Mouse (Mus musculus) embryonic fibroblast, embryonic 13.5 days (primary cell): ENCODE results near the gene Gm21985.

Source experiments
- CTCF ChIP-seq: IDR thresholded peaks from 2 replicates; pipeline ENCODE4 v1.5.1; 2011; ENCODE audit warnings: mild to moderate bottlenecking, control low read depth, low read length, moderate library complexity, borderline replicate concordance; ENCODE audit not compliant: insufficient read depth
- POLR2A ChIP-seq: IDR thresholded peaks from 2 replicates; pipeline ENCODE4 v1.6.1; 2011; ENCODE audit warnings: low read depth, mild to moderate bottlenecking, control low read depth, low read length, moderate library complexity

GRCm38 (mm10) chr2:112267547-112268269 is 1.6 kb downstream of the Gm21985 start:
- TF ChIP-seq POLR2A (no peak), CTCF (no peak)
